Mouse (Mus musculus) cerebral cortex, adult 2 months (tissue): ENCODE results near the gene Smchd1.

Experiments used
- WGBS: fragments of 180-500 bp; shearing (Covaris S2); methylation state at CpG from one replicate; pipeline ENCODE4 v1.1.7; 2018; 5-methylcytosine and 5-hydroxymethylcytosine counted together

Gene Smchd1

DNA sequence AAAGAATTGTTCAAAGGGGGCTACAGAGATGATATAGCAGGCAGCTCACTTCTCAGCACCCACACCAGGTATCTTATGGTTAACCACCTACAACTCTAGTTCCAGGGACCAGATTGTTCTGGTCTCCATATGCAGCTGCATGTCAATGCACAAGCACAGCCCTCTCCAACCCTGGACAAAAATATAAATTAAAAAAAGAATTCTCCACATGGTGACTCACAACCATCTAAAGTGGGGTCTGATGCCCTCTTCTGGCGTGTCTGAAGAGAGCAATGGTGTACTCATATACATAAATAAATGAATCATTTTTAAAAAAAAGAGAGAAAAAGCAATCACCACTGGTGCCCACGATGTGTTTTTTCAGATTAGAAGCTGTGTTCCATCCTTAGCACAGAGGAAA lies 30.4 kb downstream of the Smchd1 start:
- WGBS: 57% methylated on average over 2 of the region's 2 CpGs

- 89% methylated on average over 3 of the region's 3 CpGs for WGBS
Observed at GRCm38 (mm10) chr17:71444126-71444525, 31.0 kb downstream of the Smchd1 start.

- WGBS: 88% methylated on average over 6 of the region's 6 CpGs
Observed at GRCm38 (mm10) chr17:71443273-71443672, 31.9 kb downstream of the Smchd1 start.

GRCm38 (mm10) chr17:71422502-71422901 lies 52.6 kb downstream of the Smchd1 start:
- 97% methylated on average over 2 of the region's 2 CpGs for WGBS

DNA sequence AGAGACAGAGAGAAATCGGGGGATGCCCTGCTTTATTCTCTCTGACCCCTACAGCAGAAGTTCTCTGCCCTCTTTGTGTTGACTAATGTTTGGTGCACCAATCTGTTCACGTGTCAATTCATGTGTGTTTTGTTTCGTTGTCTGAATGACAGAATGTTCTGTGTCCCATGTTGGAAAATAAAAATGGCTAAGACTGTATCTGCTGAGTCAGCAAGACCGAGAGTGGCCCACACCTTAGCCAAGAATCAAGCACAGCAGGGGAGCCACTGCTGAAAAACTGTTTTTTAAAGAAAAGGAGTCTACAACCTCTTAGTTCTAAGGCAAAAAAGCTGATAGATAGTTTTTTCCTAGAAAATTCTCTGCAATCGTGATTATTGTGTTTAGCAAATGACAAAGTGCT lies 55.7 kb downstream of the Smchd1 start:
- WGBS: 89% methylated on average over 5 of the region's 5 CpGs

DNA sequence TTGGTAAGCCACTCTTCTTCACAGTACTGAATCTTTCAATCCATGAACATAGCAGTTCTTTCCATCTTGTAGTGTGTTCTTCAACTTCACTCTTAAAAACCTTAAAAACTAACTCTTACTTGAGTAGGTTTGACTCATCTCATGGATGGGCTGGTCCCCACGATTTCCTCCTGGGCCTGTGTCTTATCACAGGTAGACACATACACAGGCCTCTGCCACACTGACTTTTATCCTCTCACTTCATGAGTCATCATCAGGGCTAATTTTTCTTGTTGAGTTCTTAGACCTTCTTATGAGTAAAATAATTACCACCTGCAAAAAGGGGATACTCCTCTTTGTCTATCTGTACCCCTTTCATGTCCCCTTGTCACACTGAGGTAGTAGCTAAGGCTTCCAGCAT lies 58.1 kb downstream of the Smchd1 start:
- WGBS: 98% methylated on average over 1 of the region's 1 CpGs

GRCm38 (mm10) chr17:71387401-71387800 lies 87.7 kb downstream of the Smchd1 start:
- 79% methylated on average over 3 of the region's 3 CpGs for WGBS

- WGBS: 97% methylated on average over 14 of the region's 14 CpGs
Observed at GRCm38 (mm10) chr17:71380346-71380745, 94.8 kb downstream of the Smchd1 start.

DNA sequence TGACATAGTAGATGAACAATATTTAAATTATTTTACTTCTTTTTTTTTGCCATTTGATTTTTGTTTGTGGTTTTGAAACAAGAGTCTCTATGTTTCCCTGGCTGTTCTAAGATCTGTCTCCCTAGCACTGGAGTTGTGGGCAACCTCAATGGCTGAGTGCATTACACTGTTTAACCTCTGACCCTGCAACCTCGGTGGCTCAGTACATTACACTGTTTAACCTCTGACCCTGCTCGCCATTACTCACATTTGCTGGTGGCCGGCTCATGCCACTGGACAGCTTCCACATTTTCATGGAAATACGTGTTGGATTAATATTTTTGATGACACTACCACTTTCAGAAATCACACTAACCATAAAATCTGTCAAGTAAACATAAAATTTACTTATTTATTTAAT lies 97.2 kb downstream of the Smchd1 start:
- 81% methylated on average over 4 of the region's 4 CpGs for WGBS

DNA sequence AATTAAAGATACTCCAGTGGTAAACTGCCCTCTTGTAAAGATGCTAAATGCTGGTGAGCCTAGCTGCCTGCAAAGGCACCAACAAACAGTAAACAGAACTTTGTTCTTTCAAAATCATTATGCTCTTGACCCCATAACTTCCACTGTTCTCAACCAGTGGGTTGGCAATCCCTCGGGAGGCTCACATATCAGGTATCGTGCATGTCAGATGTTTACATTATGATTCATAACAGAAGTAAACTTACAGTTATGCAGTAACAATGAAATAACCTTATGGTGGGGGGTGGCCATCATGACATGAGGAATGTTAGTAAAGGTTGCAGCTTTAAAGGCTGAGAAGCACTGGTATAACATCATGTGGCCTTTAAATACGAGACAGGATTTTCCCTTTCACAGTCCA lies 119.6 kb downstream of the Smchd1 start:
- WGBS: 88% methylated on average over 3 of the region's 3 CpGs

GRCm38 (mm10) chr17:71354205-71354604 lies 120.9 kb downstream of the Smchd1 start:
- 97% methylated on average over 11 of the region's 11 CpGs for WGBS

GRCm38 (mm10) chr17:71348188-71348587 lies 127.0 kb downstream of the Smchd1 start:
- 87% methylated on average over 3 of the region's 3 CpGs for WGBS

GRCm38 (mm10) chr17:71342006-71342405 lies 133.1 kb downstream of the Smchd1 start:
- WGBS: 91% methylated on average over 3 of the region's 3 CpGs

DNA sequence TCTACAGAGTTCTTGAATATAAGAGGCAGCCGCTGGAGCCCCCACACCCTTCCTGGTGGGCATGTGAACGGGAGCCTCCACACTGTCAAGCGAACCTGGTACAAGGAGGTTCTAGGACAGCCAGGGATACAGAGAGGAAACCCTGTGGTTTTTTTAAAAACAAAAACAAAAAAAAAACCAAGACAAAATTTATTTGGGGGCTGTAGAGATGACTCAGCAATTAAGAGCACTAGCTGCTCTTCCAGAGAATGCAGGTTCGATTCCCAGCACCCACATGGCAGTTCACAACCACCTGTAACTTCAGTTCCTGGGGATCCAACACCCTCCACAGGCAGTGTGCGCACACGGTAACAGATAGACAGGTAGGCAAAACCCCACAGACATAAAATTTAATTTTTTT lies 136.5 kb downstream of the Smchd1 start:
- 97% methylated on average over 6 of the region's 6 CpGs for WGBS

DNA sequence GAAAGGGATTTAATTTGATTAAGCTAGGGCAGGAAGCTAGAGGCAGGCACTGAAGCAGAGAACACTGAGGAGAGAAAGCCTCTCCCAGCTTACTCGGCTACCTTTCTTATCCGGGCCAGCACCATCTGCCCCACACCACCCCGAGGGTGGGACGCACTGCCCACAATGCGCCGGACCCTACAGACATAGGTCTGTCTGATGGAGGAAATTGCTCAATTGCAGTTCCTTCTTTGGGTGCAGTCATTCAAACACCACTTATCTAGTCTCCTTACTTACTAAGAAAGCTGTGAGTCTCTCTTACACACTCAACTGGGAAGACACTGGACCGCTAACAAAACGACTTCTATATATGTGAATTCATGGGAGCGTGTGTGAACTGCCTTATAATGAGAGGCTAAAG lies 137.6 kb downstream of the Smchd1 start:
- WGBS: 94% methylated on average over 9 of the region's 9 CpGs

GRCm38 (mm10) chr17:71336421-71336820 lies 138.7 kb downstream of the Smchd1 start:
- WGBS: 71% methylated on average over 8 of the region's 8 CpGs

DNA sequence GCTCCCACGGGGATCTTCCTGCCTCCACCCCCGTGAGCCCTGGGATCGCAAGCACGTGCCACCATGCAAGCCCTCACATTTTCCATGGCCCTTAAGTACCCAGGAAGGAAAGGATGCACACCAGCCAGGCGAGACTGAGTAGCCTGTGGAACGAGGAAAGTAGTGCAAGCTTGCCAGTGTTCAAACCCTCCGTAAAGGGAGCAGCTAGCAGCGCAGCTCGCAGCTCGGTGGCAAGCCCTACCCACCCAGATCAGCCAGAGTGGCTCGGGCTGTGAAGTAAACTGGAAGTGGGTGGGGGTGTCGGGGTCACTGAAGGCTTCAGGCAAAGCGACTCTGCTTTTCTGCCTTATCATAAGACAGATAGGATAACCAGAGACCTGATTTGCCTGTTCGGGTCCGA lies 142.8 kb downstream of the Smchd1 start:
- 72% methylated on average over 15 of the region's 15 CpGs for WGBS

- 92% methylated on average over 8 of the region's 8 CpGs for WGBS
Observed at GRCm38 (mm10) chr17:71320731-71321130, 154.4 kb downstream of the Smchd1 start.

DNA sequence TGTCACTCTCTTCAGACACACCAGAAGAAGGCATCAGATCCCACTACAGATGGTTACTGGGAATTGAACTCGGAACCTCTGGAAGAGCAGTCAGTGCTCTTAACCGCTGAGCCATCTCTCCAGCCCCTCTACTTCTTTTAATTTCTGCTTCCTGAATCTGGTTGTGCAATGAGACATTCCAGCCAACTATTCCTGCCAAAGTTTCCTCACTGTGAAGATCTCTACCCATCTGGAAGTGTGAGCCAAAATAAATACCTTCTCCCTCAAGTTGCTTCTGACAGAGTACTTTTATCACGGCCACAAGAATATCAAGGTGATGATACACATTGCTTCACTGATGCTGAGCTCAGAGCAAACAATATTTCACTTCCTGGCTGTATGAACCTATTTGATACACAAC lies 155.8 kb downstream of the Smchd1 start:
- 70% methylated on average over 3 of the region's 3 CpGs for WGBS

DNA sequence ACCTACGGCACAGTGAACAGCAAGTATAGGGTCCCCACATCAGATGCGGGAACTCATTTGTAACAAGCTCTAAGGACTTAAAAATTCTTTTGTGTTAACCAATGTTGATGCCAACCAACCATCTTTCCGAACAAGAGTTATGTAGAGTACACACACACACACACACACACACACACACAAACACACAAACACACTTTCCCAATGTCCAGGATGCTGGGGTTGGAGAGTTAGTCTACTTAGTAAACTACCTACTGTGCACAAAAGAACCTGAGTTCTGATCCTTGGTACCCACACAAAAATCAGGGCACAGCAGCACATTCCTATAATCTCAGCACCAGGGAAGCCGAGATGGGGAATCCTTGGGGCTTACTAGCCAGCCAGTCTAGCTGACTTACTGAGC lies 157.6 kb downstream of the Smchd1 start:
- WGBS: 90% methylated on average over 4 of the region's 4 CpGs

- 79% methylated on average over 4 of the region's 4 CpGs for WGBS
Observed at GRCm38 (mm10) chr17:71314315-71314714, 160.8 kb downstream of the Smchd1 start.

DNA sequence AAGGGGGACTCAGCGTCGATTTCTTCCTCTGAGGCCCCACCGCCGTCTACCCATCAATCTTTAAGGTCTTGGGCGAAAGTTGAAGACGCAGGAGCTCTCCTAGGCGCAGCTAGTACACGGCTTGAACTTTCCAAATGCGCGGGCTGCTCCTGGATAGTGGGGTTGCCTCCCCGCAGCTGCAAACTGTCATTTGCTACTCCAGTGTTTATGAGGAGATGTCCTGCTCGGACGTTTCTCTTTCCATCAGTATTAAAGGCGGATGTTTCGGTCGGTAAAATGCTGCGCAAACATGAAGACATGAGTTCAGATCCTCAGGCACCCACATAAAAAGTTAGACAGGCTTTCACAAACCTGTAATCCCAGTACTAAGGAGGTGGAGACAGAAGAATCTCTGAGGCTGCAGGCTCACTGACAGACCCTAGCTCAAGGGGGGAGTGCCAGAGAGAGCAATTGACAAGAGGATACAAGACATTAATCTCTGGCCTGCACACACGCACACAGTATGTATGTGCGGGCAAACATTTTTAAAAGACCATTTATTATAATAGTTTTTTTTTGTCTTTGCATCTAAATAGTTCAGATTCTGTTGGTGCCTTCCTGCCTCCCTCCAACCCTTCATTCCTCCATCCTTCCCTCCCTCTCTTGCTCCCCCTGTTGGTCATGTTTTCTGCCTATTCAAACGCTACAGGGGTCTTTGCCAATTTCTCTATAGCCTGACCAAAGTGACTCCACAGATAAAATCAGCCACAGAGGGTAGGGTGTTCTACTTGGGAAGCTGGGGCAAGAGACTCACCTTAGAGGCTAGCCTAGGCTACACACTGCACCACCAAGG lies 163.6 kb downstream of the Smchd1 start, which contains the start of gene Emilin2:
Gene Emilin2 (minus strand): TSS at position 639 of the 832 bp plus-strand sequence.
- 26% methylated on average over 20 of the region's 20 CpGs for WGBS

- 1% methylated on average over 67 of the region's 67 CpGs for WGBS
Observed at GRCm38 (mm10) chr17:71310486-71311339, 164.4 kb downstream of the Smchd1 start.
